Mouse (Mus musculus) lung, postnatal 14 days (tissue): ENCODE data around the gene Exosc3.

ENCODE experiments used
- DNase-seq: peaks from one replicate; pipeline ENCODE4 v3.0.0; 2021

The Exosc3 gene

GRCm38 (mm10) chr4:45279981-45280548 is 62.5 kb downstream of the Exosc3 start:
- DNase-seq = peak; percentile 74

DNA sequence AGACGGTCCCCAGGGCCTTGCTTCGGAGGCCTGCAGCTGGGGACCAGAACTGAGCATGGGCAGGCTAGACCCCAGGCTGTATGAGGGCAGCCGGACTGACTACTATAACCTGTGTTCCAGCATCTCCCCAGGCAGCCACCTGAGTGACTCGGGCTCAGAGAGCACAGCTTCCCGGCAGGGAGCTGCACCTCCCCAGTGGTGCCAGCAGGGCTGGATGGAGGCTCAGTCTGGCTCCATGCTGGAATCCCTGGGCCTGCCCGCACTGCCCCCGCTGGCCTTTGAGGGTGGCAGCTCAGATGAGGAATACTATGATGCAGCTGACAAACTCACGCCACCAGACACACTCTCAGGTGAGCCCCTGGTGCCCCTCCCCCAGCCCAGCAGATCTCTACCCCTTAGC is 63.2 kb downstream of the Exosc3 start:
- no peak for DNase-seq

GRCm38 (mm10) chr4:45275770-45276169 is 66.8 kb downstream of the Exosc3 start:
- no peak for DNase-seq

DNA sequence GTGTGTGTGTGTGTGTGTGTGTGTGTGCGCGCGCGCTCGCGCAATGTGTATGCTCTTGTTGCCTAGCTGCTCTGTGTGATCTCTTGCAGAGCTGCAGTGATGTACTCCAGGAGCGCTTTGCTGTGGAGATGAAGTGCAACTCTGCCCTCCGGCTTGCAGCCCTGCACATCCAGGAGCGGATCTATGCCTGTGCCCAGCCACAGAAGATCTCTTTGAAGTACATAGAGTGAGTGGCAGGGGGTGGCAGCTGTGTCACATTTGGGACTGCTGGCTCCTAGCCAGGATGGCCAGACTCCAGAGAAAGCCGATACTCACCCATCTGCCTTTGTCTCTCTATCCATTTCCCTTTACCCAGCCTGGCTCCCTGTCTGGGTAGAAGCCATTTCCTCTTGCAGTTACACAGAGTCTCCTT is 71.5 kb downstream of the Exosc3 start:
- no peak for DNase-seq

DNA sequence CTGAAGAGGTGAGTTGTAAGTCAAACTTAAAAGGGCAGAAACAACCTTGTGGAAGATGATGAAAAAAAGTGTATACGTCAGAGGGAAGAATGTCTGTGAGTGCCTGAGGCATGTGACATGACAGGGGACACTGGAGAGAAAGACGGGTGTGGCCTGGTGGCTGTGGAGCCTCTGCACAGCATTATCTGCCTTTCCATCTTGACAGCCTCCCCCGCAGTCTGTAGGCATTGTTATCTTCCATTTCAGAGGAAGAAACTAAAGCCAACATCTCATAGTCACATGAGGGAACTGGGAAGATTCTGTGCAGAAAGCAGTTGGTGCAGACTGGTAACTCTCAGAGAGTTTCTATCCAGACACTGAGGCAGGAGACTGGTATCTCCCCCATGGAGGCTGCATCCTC is 74.6 kb downstream of the Exosc3 start:
- DNase-seq = no peak
